Mouse (Mus musculus): ENCODE data around the gene Gm49378. TPM values are rescaled to one million over a fixed set of nuclear protein-coding genes. Genes with fewer than 3 reads are reported as not detected.

The Gm49378 gene
- 1.3 TPM for polyA plus RNA-seq (2017; shearing (Covaris generic))

GRCm38 (mm10) chr14:55637795-55638194 is at the start of gene Gm49378:
TSS of gene Gm49378 (minus strand) at chr14:55637895.

GRCm38 (mm10) chr14:55681160-55682117 is 43.7 kb upstream of the Gm49378 start, which contains the start of gene Tinf2:
TSS of gene Tinf2 (minus strand) at chr14:55681820.

GRCm38 (mm10) chr14:55671833-55672740 is 34.4 kb upstream of the Gm49378 start, which contains the start of the genes Gmpr2 and Nedd8:
TSS of gene Gmpr2 (plus strand) at chr14:55671941.
TSS of gene Nedd8 (minus strand) at chr14:55672124.

GRCm38 (mm10) chr14:55659960-55660573 is 22.4 kb upstream of the Gm49378 start, which contains the start of gene Mdp1:
TSS of gene Mdp1 (minus strand) at chr14:55660508.

GRCm38 (mm10) chr14:55649884-55650283 is 12.2 kb upstream of the Gm49378 start, which contains the start of gene Tssk4:
TSS of gene Tssk4 (plus strand) at chr14:55650184.

GRCm38 (mm10) chr14:55643060-55643907 is 5.6 kb upstream of the Gm49378 start, which contains the start of gene Tm9sf1:
TSS of gene Tm9sf1 (minus strand) at chr14:55643806.

GRCm38 (mm10) chr14:55635523-55636007 is 2.1 kb downstream of the Gm49378 start, which contains the start of gene Ipo4:
TSS of gene Ipo4 (minus strand) at chr14:55635957.

GRCm38 (mm10) chr14:55617822-55618221 is 19.9 kb downstream of the Gm49378 start, which contains the start of gene Rec8:
TSS of gene Rec8 (plus strand) at chr14:55618037.

GRCm38 (mm10) chr14:55603271-55603632 is 34.4 kb downstream of the Gm49378 start, which contains the start of gene Irf9:
TSS of gene Irf9 (plus strand) at chr14:55603571.

GRCm38 (mm10) chr14:55591331-55591891 is 46.3 kb downstream of the Gm49378 start, which contains the start of gene Rnf31:
TSS of gene Rnf31 (plus strand) at chr14:55591708.

GRCm38 (mm10) chr14:55590748-55591330 is 46.9 kb downstream of the Gm49378 start, which contains the start of gene Psme2:
TSS of gene Psme2 (minus strand) at chr14:55591113.

GRCm38 (mm10) chr14:55584702-55585565 is 52.8 kb downstream of the Gm49378 start, which contains the start of gene Emc9:
TSS of gene Emc9 (minus strand) at chr14:55585302.

Other genes starting within 250 kb of the Gm49378 start
- 37.4 TPM for gene Dhrs4, start 159.1 kb downstream of the Gm49378 start, polyA plus RNA-seq (2017; shearing (Covaris generic))
- gene Carmil3, start 147.2 kb downstream of the Gm49378 start, polyA plus RNA-seq (2017; shearing (Covaris generic)) = 0.60 TPM
- 0.05 TPM for gene Cpne6, start 127.5 kb downstream of the Gm49378 start, polyA plus RNA-seq (2017; shearing (Covaris generic))
- 0.08 TPM for gene Nrl, start 112.9 kb downstream of the Gm49378 start, polyA plus RNA-seq (2017; shearing (Covaris generic))
- gene Pck2, start 97.6 kb downstream of the Gm49378 start, polyA plus RNA-seq (2017; shearing (Covaris generic)) = 30.9 TPM
- gene Dcaf11, start 77.9 kb downstream of the Gm49378 start, polyA plus RNA-seq (2017; shearing (Covaris generic)) = 139 TPM
- gene A730061H03Rik, start 77.5 kb downstream of the Gm49378 start, polyA plus RNA-seq (2017; shearing (Covaris generic)) = 4.4 TPM
- gene Fitm1, start 62.3 kb downstream of the Gm49378 start, polyA plus RNA-seq (2017; shearing (Covaris generic)) = not detected
- gene Psme1, start 59.8 kb downstream of the Gm49378 start, polyA plus RNA-seq (2017; shearing (Covaris generic)) = 1,061 TPM
- 41.4 TPM for gene Emc9, start 52.6 kb downstream of the Gm49378 start, polyA plus RNA-seq (2017; shearing (Covaris generic))
- gene Psme2, start 46.8 kb downstream of the Gm49378 start, polyA plus RNA-seq (2017; shearing (Covaris generic)) = 694 TPM
- gene Rnf31, start 46.2 kb downstream of the Gm49378 start, polyA plus RNA-seq (2017; shearing (Covaris generic)) = 64.2 TPM
- 196 TPM for gene Irf9, start 34.3 kb downstream of the Gm49378 start, polyA plus RNA-seq (2017; shearing (Covaris generic))
- gene Rec8, start 19.9 kb downstream of the Gm49378 start, polyA plus RNA-seq (2017; shearing (Covaris generic)) = 9.6 TPM
- gene Ipo4, start 1.9 kb downstream of the Gm49378 start, polyA plus RNA-seq (2017; shearing (Covaris generic)) = 70.3 TPM
- gene Tm9sf1, start 5.9 kb upstream of the Gm49378 start, polyA plus RNA-seq (2017; shearing (Covaris generic)) = 83.6 TPM
- gene Tssk4, start 12.3 kb upstream of the Gm49378 start, polyA plus RNA-seq (2017; shearing (Covaris generic)) = 2.1 TPM
- 111 TPM for gene Mdp1, start 22.6 kb upstream of the Gm49378 start, polyA plus RNA-seq (2017; shearing (Covaris generic))
- 50.7 TPM for gene Gmpr2, start 34.0 kb upstream of the Gm49378 start, polyA plus RNA-seq (2017; shearing (Covaris generic))
- 388 TPM for gene Nedd8, start 34.2 kb upstream of the Gm49378 start, polyA plus RNA-seq (2017; shearing (Covaris generic))
- gene Tinf2, start 43.9 kb upstream of the Gm49378 start, polyA plus RNA-seq (2017; shearing (Covaris generic)) = 69.1 TPM
- 0.47 TPM for gene Tgm1, start 76.0 kb upstream of the Gm49378 start, polyA plus RNA-seq (2017; shearing (Covaris generic))
- 75.9 TPM for gene Rabggta, start 84.4 kb upstream of the Gm49378 start, polyA plus RNA-seq (2017; shearing (Covaris generic))
- 36.0 TPM for gene Dhrs1, start 107.8 kb upstream of the Gm49378 start, polyA plus RNA-seq (2017; shearing (Covaris generic))
- 51.0 TPM for gene Nop9, start 107.8 kb upstream of the Gm49378 start, polyA plus RNA-seq (2017; shearing (Covaris generic))
- gene Cideb, start 120.6 kb upstream of the Gm49378 start, polyA plus RNA-seq (2017; shearing (Covaris generic)) = not detected
- gene Ltb4r2, start 123.5 kb upstream of the Gm49378 start, polyA plus RNA-seq (2017; shearing (Covaris generic)) = 0.07 TPM
- gene Ltb4r1, start 128.1 kb upstream of the Gm49378 start, polyA plus RNA-seq (2017; shearing (Covaris generic)) = 1.9 TPM
- gene Adcy4, start 146.2 kb upstream of the Gm49378 start, polyA plus RNA-seq (2017; shearing (Covaris generic)) = 0.32 TPM
- 67.6 TPM for gene Ripk3, start 151.0 kb upstream of the Gm49378 start, polyA plus RNA-seq (2017; shearing (Covaris generic))
- not detected for gene Nfatc4, start 185.2 kb upstream of the Gm49378 start, polyA plus RNA-seq (2017; shearing (Covaris generic))
- 1.2 TPM for gene Nynrin, start 216.1 kb upstream of the Gm49378 start, polyA plus RNA-seq (2017; shearing (Covaris generic))
- 0.20 TPM for gene Cbln3, start 246.5 kb upstream of the Gm49378 start, polyA plus RNA-seq (2017; shearing (Covaris generic))
- 63.7 TPM for gene Khnyn, start 247.1 kb upstream of the Gm49378 start, polyA plus RNA-seq (2017; shearing (Covaris generic))